Mouse (Mus musculus) heart, embryonic 14.5 days (tissue): ENCODE data around the gene Zfp277. TPM values are rescaled to one million over a fixed set of nuclear protein-coding genes. Genes with fewer than 3 reads are reported as not detected.

Source experiments
- ATAC-seq: fragments of 200-750 bp; cut with Nextera tagmentation; 2 replicates; pipeline ENCODE4 v1.8.0; 2017; ENCODE audit warnings: low read depth, moderate TSS enrichment; ENCODE audit not compliant: insufficient number of reproducible peaks, insufficient read depth, low FRiP score
- H3K27ac ChIP-seq, 2 experiments: fragments of 200-500 bp in 1 of 2; fragments of 300-500 bp in 1 of 2; sonication (generic) in 1 of 2; replicated peaks in 1 of 2; 2 replicates each; pipeline ENCODE4 v1.5.1; 2012 to 2014; ENCODE audit warnings: low read depth in 2 of 2, low read length in 2 of 2, control low read depth in 1 of 2, mild to moderate bottlenecking in 1 of 2, mixed read lengths in 1 of 2; ENCODE audit not compliant: control insufficient read depth in 1 of 2, insufficient read depth in 1 of 2
- H3K27me3 ChIP-seq: fragments of 300-500 bp; sonication (generic); 2 replicates; pipeline ENCODE4 v1.6.1; 2014; ENCODE audit warnings: mild to moderate bottlenecking, low read length, control low read depth; ENCODE audit not compliant: control insufficient read depth, insufficient read depth
- H3K36me3 ChIP-seq: fragments of 300-500 bp; sonication (generic); 2 replicates; pipeline ENCODE4 v1.6.1; 2014; ENCODE audit warnings: mild to moderate bottlenecking, control low read depth, low read length, mixed read lengths; ENCODE audit not compliant: control insufficient read depth, insufficient read depth
- H3K4me1 ChIP-seq, 2 experiments: fragments of 200-500 bp in 1 of 2; fragments of 300-500 bp in 1 of 2; sonication (generic) in 1 of 2; 2 replicates each; pipeline ENCODE4 v1.6.1; 2012 to 2014; ENCODE audit warnings: low read length in 2 of 2, control low read depth in 1 of 2, mixed read lengths in 1 of 2; ENCODE audit not compliant: control insufficient read depth in 2 of 2, insufficient read depth in 2 of 2
- H3K4me2 ChIP-seq: fragments of 300-500 bp; sonication (generic); 2 replicates; pipeline ENCODE4 v1.6.1; 2014; ENCODE audit warnings: mild to moderate bottlenecking, low read length
- H3K4me3 ChIP-seq, 2 experiments: fragments of 200-500 bp in 1 of 2; fragments of 300-500 bp in 1 of 2; sonication (generic) in 1 of 2; 2 replicates each; pipeline ENCODE4 v1.5.1; 2012 to 2014; ENCODE audit warnings: low read length in 2 of 2, mild to moderate bottlenecking in 2 of 2, control low read depth in 1 of 2, low read depth in 1 of 2, moderate library complexity in 1 of 2; ENCODE audit not compliant: control insufficient read depth in 1 of 2, insufficient read depth in 1 of 2
- H3K9ac ChIP-seq: fragments of 300-500 bp; sonication (generic); 2 replicates; pipeline ENCODE4 v1.6.1; 2014; ENCODE audit warnings: mild to moderate bottlenecking, low read length
- H3K9me3 ChIP-seq: fragments of 300-500 bp; sonication (generic); 2 replicates; pipeline ENCODE4 v1.6.1; 2016; ENCODE audit warnings: low read length, control low read depth; ENCODE audit not compliant: control insufficient read depth
- WGBS: fragments of 180-500 bp; shearing (Covaris S2); extraction: QIAGEN DNeasy Blood & Tissue Kit; methylation state at CpG from one replicate; pipeline ENCODE4 v1.1.7; 2014; 5-methylcytosine and 5-hydroxymethylcytosine counted together
- polyA plus RNA-seq: library from polyadenylated mRNA; unstranded; fragments of >200 nt; fragmentation: Nextera tagmentation; extraction: Ambion mirVana; gene quantifications from 2 replicates; pipeline ENCODE4 v1.2.1, GENCODE M21; 2014

Gene Zfp277
- polyA plus RNA-seq, 1 experiment from 2014 or later, result 37.5 TPM

DNA sequence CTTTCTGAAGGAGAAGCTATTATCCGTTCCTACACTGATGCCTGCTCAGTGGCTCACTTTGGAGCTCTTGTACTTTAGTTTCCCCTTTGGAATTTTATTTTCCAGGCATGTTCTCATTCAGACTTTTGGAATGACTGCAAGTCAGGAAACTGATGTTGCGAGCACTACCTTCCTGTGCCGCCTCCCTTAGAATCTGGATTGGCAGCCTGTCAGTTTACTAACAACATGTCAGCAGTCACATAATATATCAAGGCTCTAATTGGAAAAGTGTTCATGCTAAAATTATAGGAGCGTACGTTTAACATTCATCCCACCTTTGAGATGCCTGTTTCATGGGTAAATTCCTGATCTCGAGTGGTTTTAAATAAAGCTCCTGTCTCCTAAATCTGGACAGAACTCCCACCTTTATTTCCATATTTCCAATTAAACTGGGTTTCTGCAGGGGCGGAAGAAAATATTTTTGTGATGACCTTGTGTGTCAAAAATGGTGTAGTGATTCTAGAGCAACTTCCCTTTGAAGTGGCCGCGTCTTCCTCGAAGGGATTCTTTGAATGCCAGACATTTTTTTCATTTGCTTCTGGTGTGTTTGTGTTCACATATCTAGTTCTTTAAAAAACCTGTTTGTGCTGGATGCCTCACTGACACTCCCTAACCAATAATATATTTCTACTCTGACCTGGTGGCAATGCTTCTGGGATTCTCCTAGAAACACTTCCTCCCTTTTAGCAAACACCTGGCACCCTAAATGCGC lies 26.1 kb upstream of the Zfp277 start:
- no peaks in the 10 kb centered on the region for H3K36me3 ChIP-seq
- no peaks in the 10 kb centered on the region for H3K27me3 ChIP-seq
- WGBS, result 17% methylated on average over 11 of the region's 11 CpGs
- H3K4me2 ChIP-seq, result peak overlapping the region; percentile 66
- peaks cover 14 to 36% of the 10 kb centered on the region in 2 experiments for H3K4me1 ChIP-seq
- no peak for ATAC-seq
- peak overlapping the region; percentile 32 to 33; a peak in 3 of 4 replicates for H3K4me3 ChIP-seq
- H3K9ac ChIP-seq, result peak overlapping the region; percentile 18
- peak overlapping the region; percentile 23 to 48 for H3K27ac ChIP-seq
- H3K9me3 ChIP-seq, result no peaks in the 10 kb centered on the region

- Histone ChIP-seq H3K4me1 (peaks cover 23 to 46% of the 10 kb centered on the region in 2 experiments), H3K27me3 (no peaks in the 10 kb centered on the region), H3K9me3 (no peaks in the 10 kb centered on the region), H3K36me3 (no peaks in the 10 kb centered on the region), H3K9ac (no peak overlapping the region), H3K4me3 (no peak overlapping the region), H3K4me2 (no peak overlapping the region), H3K27ac (no peak overlapping the region)
- ATAC-seq, result no peak
- WGBS, result 83% methylated on average over 5 of the region's 5 CpGs
Observed at GRCm38 (mm10) chr12:40469009-40469408, 23.3 kb upstream of the Zfp277 start.

DNA sequence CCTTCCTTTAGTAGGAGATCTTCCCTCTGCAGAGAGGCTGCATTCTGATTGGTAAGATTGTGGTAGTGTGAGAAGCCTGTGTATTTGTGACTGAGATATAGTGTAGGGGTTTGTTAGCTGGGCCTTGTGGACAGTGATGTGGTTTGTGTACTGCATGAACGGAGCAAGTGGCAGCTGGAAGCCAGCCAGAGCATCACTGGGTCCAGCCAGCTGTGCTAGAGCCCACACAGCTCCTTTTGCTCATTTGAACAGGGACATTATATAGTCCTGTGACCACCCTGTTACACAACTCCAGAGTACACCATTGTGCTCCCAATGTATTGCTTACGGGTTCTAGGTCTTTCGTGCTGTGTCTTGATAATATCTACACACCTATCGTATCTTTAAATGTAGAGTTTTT lies 22.5 kb upstream of the Zfp277 start:
- Histone ChIP-seq H3K9ac (no peak overlapping the region), H3K27me3 (no peaks in the 10 kb centered on the region), H3K36me3 (no peaks in the 10 kb centered on the region), H3K9me3 (no peaks in the 10 kb centered on the region), H3K4me3 (no peak overlapping the region), H3K4me1 (peaks cover 22 to 47% of the 10 kb centered on the region in 2 experiments), H3K4me2 (no peak overlapping the region), H3K27ac (no peak overlapping the region)
- WGBS, result 80% methylated on average over 4 of the region's 4 CpGs
- ATAC-seq, result no peak

DNA sequence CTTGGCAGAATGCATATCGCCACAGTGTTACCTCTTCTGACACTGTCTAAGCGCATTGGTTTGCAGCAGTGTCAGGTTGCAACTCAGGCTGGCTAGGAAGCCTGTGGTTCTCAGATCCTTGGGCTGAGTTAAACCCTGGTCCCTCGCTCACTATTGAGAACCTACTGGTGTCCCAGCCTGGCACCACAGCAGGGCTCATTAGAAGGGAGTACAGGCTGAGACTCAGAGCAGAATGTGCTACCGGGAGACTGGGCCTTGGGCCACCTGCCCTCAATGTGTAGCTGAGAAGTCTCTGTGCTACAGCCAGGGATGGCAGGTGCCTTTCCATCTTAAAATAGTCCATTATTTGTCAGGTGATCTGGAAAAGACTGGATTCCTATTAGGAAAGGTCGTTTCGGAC lies 18.6 kb upstream of the Zfp277 start:
- H3K9ac ChIP-seq, result no peak overlapping the region
- 47% methylated on average over 6 of the region's 6 CpGs for WGBS
- no peak for ATAC-seq
- H3K27me3 ChIP-seq, result no peaks in the 10 kb centered on the region
- H3K4me2 ChIP-seq, result no peak overlapping the region
- H3K4me3 ChIP-seq, result no peak overlapping the region
- H3K27ac ChIP-seq, result no peak overlapping the region
- peaks cover 13 to 29% of the 10 kb centered on the region in 2 experiments for H3K4me1 ChIP-seq
- H3K9me3 ChIP-seq, result no peaks in the 10 kb centered on the region
- H3K36me3 ChIP-seq, result no peaks in the 10 kb centered on the region

DNA sequence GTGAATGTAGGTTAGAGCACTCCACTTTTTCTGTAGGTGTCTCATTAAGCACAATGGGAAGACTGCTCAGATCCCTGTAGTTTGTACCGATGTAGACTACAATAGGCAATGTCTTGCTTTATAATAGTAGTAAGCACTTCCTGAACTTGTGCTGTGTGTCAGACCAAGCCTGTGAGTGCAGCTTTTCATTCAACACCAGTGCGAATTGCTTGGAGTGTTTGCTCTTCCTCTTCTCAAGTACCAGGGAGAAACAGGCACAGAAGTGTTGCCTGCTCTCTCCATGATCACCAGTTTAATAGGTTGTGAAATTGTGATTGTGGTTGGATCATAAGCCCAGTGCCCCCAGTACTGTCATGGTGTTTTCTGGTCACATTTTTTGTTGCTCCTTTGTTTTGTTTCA lies 18.1 kb upstream of the Zfp277 start:
- no peak overlapping the region for H3K4me3 ChIP-seq
- H3K27me3 ChIP-seq, result no peaks in the 10 kb centered on the region
- H3K4me2 ChIP-seq, result no peak overlapping the region
- peaks cover 13 to 29% of the 10 kb centered on the region in 2 experiments for H3K4me1 ChIP-seq
- ATAC-seq, result no peak
- no peak overlapping the region for H3K27ac ChIP-seq
- H3K9me3 ChIP-seq, result no peaks in the 10 kb centered on the region
- no peaks in the 10 kb centered on the region for H3K36me3 ChIP-seq
- 34% methylated on average over 2 of the region's 2 CpGs for WGBS
- H3K9ac ChIP-seq, result no peak overlapping the region

DNA sequence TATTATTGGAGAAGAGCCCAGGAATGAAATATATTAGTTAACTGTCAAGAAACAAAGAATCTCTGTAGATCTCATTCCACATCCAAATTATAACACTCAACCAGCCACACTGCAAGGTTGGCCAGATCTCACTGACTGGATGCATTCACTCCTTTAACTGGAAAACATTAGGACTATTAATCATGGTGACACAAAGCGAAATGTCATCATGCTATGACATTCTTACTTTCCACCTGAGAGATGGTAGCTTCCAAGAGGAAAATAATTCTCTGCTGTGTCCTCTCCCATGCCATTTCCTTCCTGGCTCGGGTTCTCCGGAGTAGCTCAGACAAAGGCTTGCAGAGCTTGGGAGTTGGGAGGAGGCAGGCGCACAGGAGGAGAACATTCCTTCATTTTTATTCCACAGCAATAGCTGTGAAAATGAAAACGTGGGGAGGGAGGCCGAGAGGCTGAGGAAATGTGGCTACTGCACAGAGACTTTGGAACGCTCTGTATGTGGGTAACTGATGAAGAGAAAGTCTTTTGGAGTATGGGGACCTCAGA lies 17.1 kb upstream of the Zfp277 start:
- no peak overlapping the region for H3K9ac ChIP-seq
- H3K4me2 ChIP-seq, result no peak overlapping the region
- no peak for ATAC-seq
- H3K27me3 ChIP-seq, result no peaks in the 10 kb centered on the region
- H3K36me3 ChIP-seq, result no peaks in the 10 kb centered on the region
- peaks cover 10 to 22% of the 10 kb centered on the region in 2 experiments for H3K4me1 ChIP-seq
- H3K9me3 ChIP-seq, result no peaks in the 10 kb centered on the region
- H3K27ac ChIP-seq, result peak overlapping the region; percentile 15 to 45; a peak in 1 of 4 replicates
- WGBS, result 53% methylated on average over 7 of the region's 7 CpGs
- no peak overlapping the region for H3K4me3 ChIP-seq

DNA sequence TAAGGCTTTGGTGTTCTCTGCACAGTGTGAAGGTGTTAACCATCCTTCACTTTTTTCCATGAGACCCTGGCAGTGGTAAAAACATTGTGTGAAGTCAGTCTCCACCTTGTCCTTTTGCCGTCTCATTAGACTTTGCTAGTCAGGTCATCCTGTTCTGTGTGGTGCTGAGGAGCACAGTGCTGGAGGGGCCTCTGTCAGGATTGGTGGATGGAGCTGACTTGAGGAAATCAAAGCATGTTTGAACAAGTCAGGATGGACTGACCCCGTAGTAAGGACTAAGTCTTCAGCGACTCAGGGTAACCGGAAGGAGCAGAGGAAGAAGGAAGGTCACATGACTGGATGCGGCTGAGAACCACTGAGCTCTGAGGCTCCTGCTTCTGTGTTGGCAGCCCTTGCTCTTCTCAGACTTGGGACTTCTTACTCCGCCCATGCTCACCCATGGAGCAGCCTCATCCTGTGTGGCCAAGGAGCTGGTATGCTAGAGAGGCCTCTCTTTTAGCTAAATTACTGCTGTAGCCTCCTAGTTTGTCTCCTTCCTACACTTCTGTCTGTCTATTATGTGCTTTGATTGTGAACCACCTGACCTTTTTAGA lies 14.1 kb upstream of the Zfp277 start:
- Histone ChIP-seq H3K27me3 (no peaks in the 10 kb centered on the region), H3K9ac (no peak overlapping the region), H3K9me3 (no peaks in the 10 kb centered on the region), H3K4me3 (no peak overlapping the region), H3K36me3 (no peaks in the 10 kb centered on the region), H3K4me1 (peaks cover 7 to 11% of the 10 kb centered on the region in 2 experiments), H3K4me2 (no peak overlapping the region), H3K27ac (peak overlapping the region; percentile 52 to 73)
- ATAC-seq, result no peak
- 79% methylated on average over 6 of the region's 6 CpGs for WGBS
